Comparison of ENCODE assay signal across 9 mouse cellular contexts in genomic region chr2:160738354-160738753, GRCm38 (mm10). TPM values are rescaled to one million over a fixed set of nuclear protein-coding genes. Genes with fewer than 3 reads are reported as not detected.
A peak's percentile ranks its signal among the peaks of the same experiment; 100 is the strongest.
DNase-seq lines count a peak whose midpoint lies in the region; ATAC-seq lines count a peak whose summit lies in the region.
"Had no signal": no experiment of that assay in that cellular context is flagged by ENCODE, and none has a peak within 500 bp of the region (broad histone marks: within the 10 kb centered on the region; RNA-seq: fewer than 3 reads in every experiment).

No protein-coding gene starts in this region.

- no peaks in the 10 kb centered on the region for H3K9me3 ChIP-seq in neural tube, embryonic 13.5 days
- no peaks in the 10 kb centered on the region for H3K9me3 ChIP-seq in neural tube, embryonic 15.5 days (replicated peaks)

- H3K4me3 ChIP-seq in neural tube, embryonic 13.5 days = no peak overlapping the region
- H3K4me3 ChIP-seq in neural tube, embryonic 15.5 days (replicated peaks) = no peak overlapping the region

- H3K27me3 ChIP-seq in neural tube, embryonic 13.5 days = no peaks in the 10 kb centered on the region
- no peaks in the 10 kb centered on the region for H3K27me3 ChIP-seq in neural tube, embryonic 15.5 days (replicated peaks)

- H3K36me3 ChIP-seq in neural tube, embryonic 13.5 days = peaks cover 60% of the 10 kb centered on the region
- H3K36me3 ChIP-seq in neural tube, embryonic 15.5 days = peaks cover 18% of the 10 kb centered on the region

- no peak overlapping the region for H3K4me2 ChIP-seq in neural tube, embryonic 13.5 days
- no peak overlapping the region for H3K4me2 ChIP-seq in neural tube, embryonic 15.5 days

- DNase-seq in heart, adult 8-10 months (ENCODE audit: low spot score) = peak; percentile 66
- no peak for DNase-seq in heart, postnatal 36 days
- DNase-seq in neural tube, embryonic 10.5 days (ENCODE audit: extremely low spot score, low spot score) = no peak
- DNase-seq in large intestine, adult 2 months (ENCODE audit: low read depth, low spot score) = peak; percentile 27
- no peak for DNase-seq in frontal cortex, adult 2 months (ENCODE audit: extremely low spot score in 1 of 2, low spot score in 1 of 2)
- DNase-seq in yolk sac, embryonic 10.5 days (ENCODE audit: low spot score) = no peak
- DNase-seq: kidney, adult 9 months had no signal

- 62% methylated on average over 5 of the region's 5 CpGs for WGBS in neural tube, embryonic 13.5 days
- WGBS in large intestine, adult 2 months = 21% methylated on average over 5 of the region's 5 CpGs
- WGBS in neural tube, embryonic 15.5 days = 49% methylated on average over 5 of the region's 5 CpGs

- ATAC-seq in neural tube, embryonic 13.5 days (ENCODE audit: low read depth) = no peak
- ATAC-seq in neural tube, embryonic 15.5 days (ENCODE audit: low FRiP score) = no peak

- H3K27ac ChIP-seq in neural tube, embryonic 13.5 days (replicated peaks) = 0 out of 2 replicates have a peak overlapping the region, but pooled peaks have one; percentile 7
- peak overlapping the region; percentile 60; the same call in 1 of the 2 replicates for H3K27ac ChIP-seq in neural tube, embryonic 15.5 days (replicated peaks)

- H3K4me1 ChIP-seq in neural tube, embryonic 13.5 days (replicated peaks) = peaks cover 96% of the 10 kb centered on the region
- H3K4me1 ChIP-seq in neural tube, embryonic 15.5 days = peaks cover 89% of the 10 kb centered on the region

- intact Hi-C loops in heart, postnatal 36 days (cut with DNase I) = no loop called here

- no peak overlapping the region for H3K9ac ChIP-seq in neural tube, embryonic 13.5 days
- H3K9ac ChIP-seq in neural tube, embryonic 15.5 days (replicated peaks) = no peak overlapping the region

RNA-seq across cellular contexts. Expression of gene Plcg1, which starts 7.3 kb away (rescaled TPM):
- 10 to 100 TPM; 44.8 to 66.1 (median 52.9) TPM for total RNA-seq in heart, adult 8-10 months (2022)
- total RNA-seq in heart, postnatal 36 days (2021) = 10 to 100 TPM; 56.7 to 73.1 TPM
- 67.5 and 68.0 TPM in 2 replicates for polyA plus RNA-seq in neural tube, embryonic 13.5 days (2015; fragmentation: Nextera tagmentation; extraction: Ambion mirVana)
- 9.1 and 17.8 TPM in 2 replicates for polyA plus RNA-seq in large intestine, adult 2 months (2012; rRNA removed)
- 47.2 and 49.5 TPM in 2 replicates for polyA plus RNA-seq in neural tube, embryonic 15.5 days (2015; fragmentation: Nextera tagmentation; extraction: Ambion mirVana)
- polyA plus RNA-seq in frontal cortex, adult 2 months (2012; rRNA removed) = 81.3 and 91.3 TPM in 2 replicates

Comparison
In these comparisons a context has a peak if more than half of its experiments do, and no peak if none do; other contexts are left out.
1. DNase-seq: peak in heart, adult 8-10 months (single experiment) and large intestine, adult 2 months (single experiment); none in heart, postnatal 36 days (0 of 2), neural tube, embryonic 10.5 days (single experiment), frontal cortex, adult 2 months (0 of 2) and yolk sac, embryonic 10.5 days (single experiment).